Mouse (Mus musculus): ENCODE results near the gene Wbp2.

The Wbp2 gene

DNA sequence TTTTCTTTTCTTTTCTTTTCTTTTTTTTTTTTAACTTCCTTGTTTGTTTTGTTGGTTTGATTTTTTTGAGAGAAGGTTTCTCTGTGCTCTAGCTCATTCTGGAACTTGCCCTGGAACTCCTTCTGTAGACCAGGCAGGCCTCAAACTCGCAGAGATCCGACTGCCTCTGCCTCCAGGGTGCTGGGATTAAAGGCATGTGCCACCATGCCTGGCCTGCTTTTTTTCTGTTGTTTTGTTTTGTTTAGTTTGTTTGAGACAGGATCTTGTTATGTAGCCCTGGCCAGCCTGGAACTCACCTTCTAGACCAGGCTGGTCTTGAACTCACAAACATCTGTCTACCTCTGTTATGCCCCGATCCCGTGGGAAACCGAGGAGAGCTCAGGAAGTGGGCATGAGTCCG, 2.8 kb upstream of the Wbp2 start:
- DNase-seq (ENCODE audit: low read depth) = no peak

DNA sequence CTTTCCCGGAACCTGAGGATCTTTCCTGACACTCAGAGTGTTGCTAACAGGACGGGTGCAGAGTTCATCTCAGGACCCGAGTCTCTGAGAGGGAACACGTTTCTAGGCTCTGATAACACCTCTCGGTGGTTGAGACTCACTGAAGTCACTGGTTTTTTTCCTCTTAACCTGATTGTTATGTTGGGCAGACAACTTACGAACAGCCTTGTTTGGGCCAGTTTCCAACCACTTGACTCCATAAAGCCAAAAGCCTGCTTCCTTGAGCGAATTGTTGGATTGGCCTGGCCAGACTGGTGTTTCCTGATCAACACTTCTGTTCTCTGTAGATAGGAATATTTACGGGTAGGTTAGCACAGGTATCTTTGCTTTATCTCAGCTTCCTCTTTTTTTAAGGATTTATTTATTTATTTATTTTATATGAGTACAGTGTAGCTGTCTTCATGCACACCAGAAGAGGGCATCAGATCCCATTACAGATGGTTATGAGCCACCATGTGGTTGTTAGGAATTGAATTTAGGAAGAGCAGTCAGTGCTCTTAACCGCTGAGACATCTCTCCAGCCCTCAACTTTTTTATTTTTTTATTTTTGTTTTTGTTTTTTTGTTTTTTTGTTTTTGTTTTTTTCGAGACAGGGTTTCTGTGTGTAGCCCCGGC, 2.1 kb upstream of the Wbp2 start:
- no peak for DNase-seq (ENCODE audit: low read depth)

DNA sequence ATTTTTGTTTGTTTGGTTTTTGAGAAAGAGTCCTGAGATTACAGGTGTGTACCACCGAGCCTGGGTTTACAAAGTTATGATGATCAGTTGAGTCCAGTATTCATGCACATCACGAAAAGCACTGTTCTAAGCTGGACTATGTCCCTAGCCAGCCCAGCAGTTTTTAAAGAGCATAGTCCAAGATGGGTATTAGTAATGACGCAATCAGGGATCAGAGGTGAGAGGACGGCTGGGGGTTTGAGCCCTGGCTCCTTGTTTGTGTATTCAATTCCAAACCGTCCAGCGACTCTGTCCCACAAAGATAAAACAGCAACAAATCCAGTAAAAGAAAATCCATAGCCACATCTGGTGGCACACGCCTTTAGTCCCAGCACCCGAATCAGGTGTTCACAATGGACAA, 1.4 kb upstream of the Wbp2 start:
- no peak for DNase-seq (ENCODE audit: low read depth)

DNA sequence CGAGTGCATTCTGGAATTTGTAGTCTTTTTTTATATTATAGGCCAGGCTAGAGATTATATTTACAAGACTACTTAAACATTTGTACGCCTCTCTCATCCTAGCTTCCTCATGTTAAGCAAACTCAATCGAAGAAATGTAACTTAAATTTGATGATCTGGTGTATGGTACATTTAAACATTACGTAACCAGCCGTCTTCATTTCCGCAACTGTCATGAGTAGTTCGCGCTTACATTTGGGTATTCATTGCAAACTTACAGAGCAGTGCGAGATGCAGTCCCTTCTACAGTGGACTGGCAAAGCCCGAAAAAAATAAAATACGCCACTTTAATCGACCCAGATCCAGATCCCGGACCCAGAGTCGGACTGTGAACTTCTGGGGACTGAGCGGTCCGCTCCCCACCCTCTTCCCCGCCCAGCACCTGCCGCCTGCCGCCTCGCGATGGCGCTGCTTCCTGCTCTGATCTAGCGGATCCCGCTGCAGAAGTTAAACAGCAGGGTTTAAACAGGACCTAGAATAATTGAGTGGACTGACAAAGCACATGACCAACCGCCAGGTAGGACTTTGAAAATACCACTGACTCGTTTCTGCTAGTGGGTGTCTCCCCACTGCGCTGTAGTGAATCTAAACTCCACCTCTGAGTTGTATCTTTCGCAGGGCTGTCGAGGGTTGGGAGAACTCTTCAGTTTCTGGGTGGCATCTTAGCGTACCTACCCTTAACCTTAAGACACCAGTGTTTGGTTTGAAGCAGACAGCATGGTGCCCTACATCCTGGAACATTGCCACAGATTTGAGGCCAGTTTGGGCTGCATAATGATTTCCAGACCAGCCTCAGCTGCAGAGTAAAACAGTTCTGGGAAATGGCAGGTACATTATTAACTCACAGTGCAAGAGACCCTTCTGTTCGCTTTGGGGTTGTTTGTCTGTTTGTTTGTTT, 667 bp upstream of the Wbp2 start:
- no peak for DNase-seq (ENCODE audit: low read depth)

DNA sequence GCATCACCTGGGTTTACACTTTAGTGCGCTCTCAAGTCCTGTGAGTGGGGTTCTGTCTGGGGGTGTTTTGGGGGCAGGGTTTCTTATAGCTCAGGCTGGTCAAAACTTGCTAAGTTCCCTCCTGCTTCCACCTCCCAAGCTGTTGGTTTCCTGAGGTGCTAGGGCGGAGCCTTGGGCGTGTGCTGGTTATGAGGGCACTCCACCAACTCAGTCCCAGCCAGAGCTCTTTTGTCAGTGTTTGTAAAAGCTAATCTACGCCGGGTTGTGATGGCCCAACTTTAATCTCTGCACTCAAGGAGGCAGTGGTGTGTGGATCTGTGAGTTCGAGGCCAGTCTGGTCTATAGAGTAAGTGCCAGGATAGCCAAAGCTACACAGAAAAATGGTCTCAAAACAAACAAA, 2.6 kb downstream of the Wbp2 start:
- DNase-seq (ENCODE audit: low read depth) = no peak

DNA sequence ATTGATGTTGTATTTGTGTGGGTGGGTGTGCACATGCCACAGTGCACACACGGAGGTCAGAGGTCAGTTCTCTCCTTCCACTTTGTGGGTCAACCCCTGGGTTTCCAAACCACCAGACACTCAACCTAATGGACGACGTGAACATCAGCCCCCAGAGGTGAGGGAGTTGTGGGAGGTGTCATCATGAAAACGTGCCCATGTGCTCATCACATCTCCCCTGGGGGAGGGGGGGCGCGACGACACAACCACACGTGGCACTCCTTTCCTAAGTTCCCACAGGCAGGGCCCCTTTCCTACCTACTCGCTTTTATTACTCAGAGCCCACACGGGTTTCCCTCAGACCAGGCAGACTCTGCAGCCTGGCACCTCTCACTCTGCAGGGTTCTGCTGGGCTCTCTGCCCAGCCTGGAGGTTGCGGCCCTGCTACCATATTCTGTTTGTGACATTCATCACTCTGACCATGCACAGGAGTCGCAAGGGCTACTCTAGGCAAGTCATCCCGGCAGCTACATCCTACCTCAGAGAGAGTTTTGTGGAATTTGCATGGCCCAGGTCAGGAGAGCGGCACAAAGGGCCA, 3.6 kb downstream of the Wbp2 start:
- DNase-seq (ENCODE audit: low read depth) = no peak

DNA sequence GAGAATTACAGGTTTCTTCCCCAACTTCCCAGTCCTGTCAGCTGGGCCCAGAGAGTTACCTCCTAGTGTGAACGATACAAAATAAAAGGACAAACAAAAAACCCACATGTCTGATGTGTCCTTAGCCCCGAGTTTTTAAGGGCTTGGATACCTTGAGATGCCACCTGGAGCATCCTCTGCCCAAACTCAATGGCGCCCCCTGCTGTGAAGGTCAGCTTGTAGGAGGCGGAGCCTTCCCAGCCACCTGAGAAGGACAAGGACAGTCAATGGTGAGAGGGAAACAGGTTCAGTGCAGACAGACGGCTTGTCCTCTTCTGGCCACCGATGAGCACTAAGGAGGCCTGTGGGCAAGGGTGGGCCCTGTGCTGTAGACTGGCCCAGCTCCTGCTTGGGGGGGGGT, 5.7 kb downstream of the Wbp2 start:
- no peak for DNase-seq (ENCODE audit: low read depth)

DNA sequence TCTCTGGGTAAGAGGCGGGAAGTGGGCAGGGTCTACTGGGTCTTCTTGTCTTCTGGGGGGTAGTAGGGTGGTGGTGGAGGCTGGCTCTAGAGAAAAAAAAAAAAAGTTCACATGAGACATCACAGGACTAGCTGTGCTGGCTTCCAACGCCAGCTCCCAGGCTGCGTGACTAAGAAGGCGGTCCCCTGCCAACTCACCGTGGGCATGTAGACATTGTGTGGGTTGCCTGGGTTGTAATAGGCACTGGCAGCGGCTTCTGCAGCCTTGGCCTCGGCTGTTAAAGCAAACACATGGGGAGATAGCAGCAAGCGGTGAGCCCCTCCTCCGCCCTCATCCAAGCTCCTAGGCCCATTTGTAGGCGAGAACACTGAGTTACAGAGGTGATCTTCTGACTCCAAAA, 7.3 kb downstream of the Wbp2 start:
- DNase-seq (ENCODE audit: low read depth) = peak; percentile 81

DNA sequence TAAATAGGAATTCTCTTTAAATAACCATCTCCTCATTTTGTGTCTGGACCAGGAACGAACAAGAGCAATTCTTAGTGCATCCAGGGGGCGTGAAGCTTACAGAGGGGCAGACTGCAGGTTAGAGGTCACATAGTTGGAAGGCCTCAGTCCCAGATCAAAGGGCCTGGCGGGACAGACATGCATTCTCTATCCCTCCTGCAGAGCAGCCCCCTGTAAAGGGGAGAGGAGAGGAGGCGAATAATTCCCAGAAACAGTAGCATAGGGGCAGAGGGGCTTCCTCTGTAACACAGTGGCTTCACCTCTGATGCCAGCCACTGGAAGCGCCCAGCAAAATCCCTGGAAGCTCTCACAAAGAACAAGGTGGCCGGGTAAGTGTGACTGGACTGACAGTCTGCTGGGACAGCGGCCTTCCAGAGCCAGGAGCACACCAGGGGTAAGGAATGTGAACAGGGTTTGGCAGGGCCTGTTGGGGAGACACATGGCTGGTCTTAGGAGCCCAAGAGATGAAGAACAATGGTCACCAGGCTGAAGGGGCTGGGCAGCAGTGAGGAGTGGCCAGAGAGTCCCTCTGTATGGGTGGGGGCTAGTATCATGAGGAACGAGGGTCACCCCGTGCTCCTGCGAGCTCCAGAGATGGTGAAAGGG, 8.0 kb downstream of the Wbp2 start:
- DNase-seq (ENCODE audit: low read depth) = no peak

DNA sequence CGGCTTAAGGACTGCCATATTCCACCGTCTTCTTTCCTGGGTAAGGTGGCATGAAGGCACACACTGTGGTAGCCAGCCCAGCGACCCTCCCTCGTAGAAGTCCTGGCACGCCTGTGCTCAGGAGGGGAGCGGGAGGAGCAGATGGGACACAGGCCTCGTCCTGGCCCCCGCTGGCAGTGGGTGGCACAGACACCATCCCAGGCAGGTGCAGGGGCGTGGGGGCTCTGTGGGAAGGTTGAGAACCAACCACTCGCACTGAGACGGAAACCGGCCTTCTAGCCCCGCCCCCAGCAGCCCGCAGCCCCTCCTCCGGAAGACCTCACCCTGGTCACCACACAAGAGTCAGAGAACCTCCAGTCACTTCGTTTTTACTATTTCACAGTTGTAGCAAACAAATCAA, 8.6 kb downstream of the Wbp2 start:
- DNase-seq (ENCODE audit: low read depth) = no peak

DNA sequence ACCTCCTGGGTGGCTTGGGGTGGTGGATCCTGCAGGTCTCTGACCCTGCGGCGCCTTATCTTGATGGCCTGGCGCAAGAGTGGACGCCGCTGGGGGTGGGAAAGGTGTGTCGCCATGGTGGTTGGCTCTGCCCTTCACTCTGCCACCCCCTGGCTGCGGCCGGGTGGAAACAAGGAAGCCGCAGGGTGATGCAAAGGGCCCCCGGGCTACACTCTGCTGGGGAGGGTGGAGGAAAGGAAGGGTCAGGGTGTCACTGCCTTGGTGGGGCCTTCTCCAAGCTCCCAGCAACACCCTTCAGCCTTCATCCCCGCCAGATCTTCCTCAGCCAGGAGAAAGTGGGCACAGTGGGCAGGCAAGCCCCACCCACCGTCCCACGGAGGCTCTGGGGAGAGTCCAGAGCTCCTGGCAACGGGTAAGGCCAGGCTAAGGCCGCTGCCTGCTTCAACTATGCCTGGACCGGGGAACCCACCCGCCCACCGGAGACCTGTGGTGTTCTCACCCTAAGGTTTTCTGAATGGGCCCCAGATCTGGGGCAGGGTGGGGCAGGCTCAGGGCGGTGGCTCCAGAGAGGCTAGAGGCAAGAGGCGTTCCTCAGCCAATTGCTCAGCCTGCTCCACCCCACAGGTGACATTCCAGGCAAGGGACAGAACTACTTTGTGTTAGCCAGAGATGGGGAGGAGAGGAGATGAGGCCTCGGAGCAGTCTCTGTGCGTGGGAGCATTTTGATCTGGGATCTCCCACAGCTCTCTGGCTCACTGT, 9.2 kb downstream of the Wbp2 start, which contains the start of gene Unc13d:
Gene Unc13d, minus strand, starts transcription at position 516 of the 759 bp plus-strand sequence.
- no peak for DNase-seq (ENCODE audit: low read depth)

DNA sequence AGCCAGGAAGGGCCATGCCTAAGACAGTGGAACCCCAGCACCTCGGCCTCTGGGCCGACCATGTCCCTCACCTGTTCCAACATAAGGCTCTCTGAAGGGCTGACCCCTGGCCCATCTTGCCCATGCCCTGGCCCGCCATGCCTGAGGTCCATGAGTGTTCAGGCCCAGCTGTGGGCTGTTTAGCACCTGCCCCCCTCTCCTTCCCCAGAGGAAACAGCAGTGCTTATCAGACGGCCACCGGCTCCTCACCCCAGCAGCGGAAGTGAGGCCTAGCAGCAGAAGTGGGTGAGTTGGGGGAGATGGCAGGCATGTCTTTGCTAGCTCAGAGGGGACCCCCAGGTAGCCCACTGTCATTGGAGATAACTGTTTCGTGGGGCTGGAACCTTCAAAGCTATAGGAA, 10.0 kb downstream of the Wbp2 start:
- no peak for DNase-seq (ENCODE audit: low read depth)

DNA sequence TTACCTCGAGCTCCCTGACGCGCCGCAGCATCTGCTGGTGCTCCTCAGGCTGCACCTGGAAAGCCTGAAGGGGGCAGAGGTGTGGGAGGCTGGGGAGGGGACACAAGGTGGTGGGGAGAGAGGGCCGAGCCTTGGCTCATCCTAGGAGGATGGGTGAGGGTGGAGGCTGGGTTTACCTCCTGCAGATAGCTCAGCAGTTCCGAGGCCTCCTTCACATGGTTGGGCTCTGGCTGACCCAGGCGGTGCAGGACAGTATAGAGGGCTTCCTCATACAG, 10.6 kb downstream of the Wbp2 start:
- DNase-seq (ENCODE audit: low read depth) = no peak

DNA sequence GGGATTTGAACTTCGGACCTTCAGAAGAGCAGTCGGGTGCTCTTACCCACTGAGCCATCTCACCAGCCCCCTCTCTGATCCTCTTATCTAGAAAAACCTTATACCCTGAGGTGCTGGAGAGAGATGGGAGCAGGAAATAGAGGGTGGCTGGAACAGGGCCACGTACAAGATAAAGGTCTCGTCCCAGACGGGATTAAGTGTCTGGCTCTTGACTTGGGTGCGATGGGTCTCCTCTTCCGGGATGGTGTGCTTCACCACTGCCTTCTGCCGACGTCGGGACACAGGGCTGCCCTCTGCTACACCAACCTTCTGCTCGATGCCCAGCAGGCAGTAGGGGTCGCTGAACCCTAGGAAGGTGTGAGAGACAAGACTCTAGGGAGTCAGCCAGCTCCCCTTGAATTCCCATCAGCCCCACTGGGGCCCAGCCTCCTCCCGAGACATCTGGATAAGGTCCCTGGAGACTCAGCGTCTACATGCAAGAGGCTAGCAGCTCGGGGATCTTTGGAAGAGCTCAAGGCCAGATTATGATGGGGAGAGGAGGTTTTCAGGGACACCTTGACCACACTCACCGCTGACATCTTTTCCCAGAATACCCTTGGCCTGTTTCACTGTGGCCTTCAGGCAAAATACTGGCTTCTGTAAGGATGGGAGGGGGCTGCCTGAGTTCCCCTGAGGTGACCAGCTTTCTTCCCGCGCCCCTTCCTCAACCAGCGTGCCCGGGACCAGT, 11.1 kb downstream of the Wbp2 start:
- no peak for DNase-seq (ENCODE audit: low read depth)

DNA sequence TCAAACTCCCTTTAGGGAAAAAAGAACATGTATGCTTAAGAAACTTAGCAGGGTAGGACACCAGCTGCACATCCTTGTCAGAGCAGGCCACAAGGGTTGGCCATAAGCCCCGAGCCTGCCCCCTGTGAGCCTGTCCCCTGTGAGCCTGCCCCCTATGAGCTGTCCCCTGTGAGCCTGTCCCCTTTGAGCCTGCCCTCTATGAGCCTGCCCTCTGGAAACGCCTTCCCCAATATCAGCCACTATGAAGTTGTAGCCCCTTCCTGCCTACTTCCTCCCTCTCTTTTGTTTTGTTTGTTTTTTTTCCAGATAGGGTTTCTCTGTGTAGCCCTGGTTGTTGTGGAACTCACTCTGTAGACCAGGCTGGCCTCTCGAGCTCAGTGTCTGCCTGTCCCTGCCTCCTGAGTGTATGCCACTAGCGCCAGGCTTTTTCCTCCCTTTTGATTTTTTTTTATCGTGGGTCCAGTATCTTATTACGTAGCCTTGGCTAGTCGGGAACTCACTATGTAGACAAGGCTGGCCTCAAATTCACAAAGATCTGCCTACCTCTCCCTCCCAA, 12.3 kb downstream of the Wbp2 start:
- no peak for DNase-seq (ENCODE audit: low read depth)

DNA sequence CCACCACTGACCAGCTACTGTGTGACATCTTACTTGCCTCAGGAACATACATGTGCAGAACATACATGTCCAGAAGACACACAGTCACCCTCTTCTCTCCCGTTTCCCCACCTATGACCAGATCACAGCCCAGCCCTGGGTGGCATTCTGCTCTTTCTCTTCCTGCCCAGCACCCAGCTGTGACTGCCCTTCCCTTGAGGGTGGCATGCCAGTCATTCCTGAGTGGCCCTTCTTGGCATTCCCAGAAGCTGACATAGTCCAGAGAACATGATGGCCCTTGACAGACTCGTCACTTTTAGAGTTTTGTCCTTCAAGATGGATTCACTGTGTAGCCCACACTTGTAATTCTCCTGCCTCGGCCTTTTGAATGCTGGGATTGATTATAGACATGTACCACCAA, 14.2 kb downstream of the Wbp2 start:
- DNase-seq (ENCODE audit: low read depth) = no peak

DNA sequence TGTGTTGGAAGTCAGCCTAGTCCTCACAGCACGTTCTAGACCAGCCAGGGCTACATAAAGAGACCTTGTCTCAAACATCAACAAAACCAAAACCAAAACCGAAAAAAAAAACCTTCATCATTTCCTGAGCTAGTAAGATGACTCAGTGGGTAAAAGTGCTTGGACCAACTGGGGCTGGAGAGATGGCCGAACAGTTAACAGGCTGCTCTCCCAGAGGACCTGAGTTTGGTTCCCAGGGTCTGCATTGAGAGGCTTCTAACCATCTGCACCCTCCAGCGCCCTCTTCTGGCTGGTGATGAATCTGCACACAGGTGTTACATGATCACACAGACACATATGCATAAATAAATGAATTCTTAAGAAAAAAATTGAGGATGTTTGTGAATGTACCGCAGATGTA, 15.3 kb downstream of the Wbp2 start:
- DNase-seq (ENCODE audit: low read depth) = peak; percentile 94

DNA sequence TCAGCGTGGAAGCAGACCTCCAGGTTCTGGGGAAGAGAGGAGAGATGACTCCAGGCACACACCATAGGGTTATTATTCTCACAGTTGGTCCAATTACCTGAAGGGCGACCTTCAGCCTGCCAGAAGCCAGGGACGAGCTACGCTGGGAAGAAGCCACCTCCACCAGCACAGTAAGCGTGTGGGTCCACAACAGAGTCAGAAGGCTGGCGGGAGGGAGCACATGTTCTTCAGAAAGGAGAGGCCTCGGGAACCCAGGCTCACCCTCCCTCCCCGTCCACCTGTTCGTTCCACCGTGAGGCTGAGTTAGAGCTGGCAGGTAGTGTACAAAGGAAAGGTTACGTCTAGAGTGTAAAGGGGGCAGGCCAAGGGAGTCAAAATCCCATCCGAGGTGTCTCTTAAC, 21.4 kb downstream of the Wbp2 start:
- no peak for DNase-seq (ENCODE audit: low read depth)

DNA sequence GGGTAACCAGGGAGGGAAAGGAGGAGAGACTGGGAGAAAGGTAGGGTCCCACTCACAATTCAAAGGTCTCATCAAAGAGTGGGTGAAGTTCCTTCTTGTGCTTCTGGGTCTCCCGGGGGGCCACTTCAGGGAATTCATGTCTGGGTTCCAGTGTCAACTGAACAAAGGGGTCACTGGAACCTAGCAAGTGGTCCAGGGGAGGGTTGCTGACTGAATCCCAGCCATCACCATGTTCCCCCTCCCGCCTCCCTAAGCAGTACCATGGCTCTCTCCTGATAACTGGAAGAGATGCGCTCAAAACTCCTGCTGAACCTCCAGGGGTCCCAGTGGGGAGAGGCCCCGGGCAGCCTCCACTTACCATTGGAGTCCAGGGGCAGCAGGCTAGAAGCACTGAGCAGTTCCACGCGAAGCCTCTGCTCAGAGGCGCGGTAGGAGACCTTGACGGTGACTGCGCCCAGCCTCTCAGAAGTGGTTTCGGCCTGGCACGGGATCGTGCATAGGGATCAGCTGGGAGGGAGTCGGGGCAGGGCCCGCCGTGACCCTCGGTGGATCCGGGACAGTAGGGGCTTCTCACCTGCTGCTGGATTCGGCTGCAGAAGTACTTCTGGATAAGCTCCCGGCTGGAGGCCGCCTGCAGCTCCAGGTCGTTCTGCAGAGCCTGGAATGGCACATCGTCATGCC, 22.5 kb downstream of the Wbp2 start:
- DNase-seq (ENCODE audit: low read depth) = no peak

DNA sequence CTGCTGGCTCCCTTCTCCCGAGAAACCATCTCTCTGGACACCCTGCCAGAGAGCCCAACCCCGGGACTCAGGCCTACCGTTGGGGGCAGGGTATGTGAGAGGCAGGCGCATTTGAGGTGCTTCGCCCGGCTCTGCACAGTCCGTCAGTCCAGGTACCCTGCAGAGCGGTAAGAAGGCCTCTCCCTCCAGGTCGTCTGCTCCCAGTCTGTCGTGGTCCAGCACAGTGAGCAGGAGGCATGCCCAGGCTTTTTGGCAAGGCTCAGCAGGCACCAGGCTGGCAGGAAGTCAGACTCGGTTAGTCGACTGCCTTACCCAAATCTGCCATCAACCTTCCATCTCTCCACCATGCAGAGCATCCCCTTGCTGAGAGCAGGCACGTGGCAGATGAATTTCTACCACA, 23.2 kb downstream of the Wbp2 start:
- DNase-seq (ENCODE audit: low read depth) = no peak

DNA sequence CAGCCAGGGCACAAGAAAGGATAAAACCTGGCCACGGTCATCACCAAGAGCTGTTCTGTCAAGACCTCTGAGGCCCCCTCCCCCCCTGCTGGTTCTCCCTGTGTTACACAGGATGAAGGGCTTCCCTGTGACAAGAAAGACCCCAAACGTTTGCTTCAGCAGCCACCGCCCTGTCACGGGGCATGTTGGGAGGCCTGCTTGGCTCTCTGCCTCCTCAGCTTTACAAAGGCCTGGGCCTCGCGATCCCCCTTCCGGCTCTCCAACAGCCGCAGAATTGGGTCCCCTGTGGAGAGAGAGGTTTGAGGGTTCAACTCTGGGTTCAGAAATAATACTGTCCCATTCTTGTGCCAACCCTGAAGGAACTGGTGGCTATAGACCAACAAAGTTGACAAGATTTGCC, 24.3 kb downstream of the Wbp2 start:
- no peak for DNase-seq (ENCODE audit: low read depth)
